Mouse (Mus musculus) cerebellum, adult 9-11 months (tissue): ENCODE results near the gene Cdk19.
"Not testable (repeated sequence)": the region's sequence is repeated elsewhere in the genome, so short reads cannot be mapped to it uniquely, and the experiment has no call there.

ENCODE experiments used
- DNase-seq: peaks from one replicate; pipeline ENCODE4 v3.0.0; 2022

The Cdk19 gene

DNA sequence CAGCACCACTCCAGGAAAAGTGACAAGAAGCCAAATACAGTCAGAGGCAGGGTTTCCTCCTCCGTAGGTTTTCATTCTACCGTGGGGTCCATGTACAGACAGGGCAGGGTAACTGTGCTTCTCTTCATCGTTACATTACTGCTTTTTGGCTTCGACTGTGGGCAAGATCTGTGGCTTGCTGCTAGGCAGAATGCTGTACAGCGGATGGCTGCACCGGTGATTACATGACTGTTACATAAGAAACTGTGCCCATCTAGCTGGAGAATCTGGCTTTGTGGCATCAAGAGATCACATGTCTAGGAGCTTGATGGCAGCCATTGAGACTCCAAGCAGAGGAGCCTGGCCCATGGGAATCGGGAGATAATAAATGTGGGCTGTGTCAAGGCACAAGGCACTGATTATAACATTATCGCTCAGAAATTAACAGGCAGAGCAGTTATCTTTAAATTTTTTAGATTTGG, 187.0 kb downstream of the Cdk19 start:
- DNase-seq, result no peak

DNA sequence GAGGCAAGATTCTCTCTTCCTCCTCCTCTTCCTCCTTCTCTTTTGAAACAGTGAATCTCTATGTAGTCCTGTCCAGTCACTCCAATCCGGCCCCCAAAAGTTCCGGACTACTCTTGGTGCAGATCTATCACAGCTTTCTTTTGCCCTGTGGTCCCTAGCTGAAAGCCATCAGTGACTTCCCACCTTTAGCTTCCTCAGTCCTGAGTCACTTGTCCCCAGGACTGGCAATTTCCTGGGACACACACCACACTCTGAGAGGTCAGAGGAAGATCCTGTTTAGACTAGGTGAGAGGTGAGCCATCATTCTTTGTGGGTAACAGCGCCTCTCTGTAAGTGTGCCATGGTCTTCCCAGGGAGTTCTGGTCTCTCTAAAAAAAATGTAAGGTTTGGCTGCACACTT, 187.6 kb downstream of the Cdk19 start:
- no peak for DNase-seq

DNA sequence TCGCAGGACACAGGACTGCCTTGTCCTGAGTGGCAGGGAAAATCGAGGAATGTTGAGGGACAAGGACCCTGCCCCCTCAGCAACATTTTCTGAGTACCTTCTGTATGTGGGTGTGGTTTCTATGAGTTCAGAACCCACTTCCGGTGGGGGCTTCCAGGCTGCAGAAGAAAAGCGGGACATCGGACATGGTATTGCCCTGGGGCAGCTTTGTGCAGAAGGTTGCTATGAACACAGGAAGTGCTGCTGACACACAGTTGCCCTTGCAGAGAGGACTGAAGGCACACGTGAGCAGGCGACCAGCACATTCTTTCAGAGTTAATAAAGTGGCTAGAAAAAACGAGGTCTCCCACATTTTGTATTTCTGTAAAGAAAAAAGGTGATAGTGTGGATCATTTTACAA, 188.2 kb downstream of the Cdk19 start:
- DNase-seq, result no peak

DNA sequence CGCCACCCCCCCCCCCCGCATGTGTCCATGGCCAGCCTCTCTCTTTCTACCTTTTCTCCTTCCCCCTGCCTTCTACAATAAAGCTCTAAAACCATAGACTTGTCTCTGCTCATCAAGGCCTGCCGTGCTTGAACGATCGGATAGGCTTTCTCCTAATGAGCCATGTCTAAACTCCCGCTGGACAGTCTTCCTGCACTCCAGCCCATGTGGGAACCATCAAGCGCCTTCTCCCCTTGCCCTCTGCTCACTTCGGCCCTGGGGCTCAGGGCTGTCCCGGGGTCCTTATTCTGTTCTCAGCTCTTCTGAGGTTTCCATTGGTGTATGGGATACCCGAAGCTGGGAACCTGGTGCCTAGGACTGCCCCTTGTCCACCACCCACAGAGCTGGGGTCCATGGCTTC, 189.3 kb downstream of the Cdk19 start:
- DNase-seq, result no peak

DNA sequence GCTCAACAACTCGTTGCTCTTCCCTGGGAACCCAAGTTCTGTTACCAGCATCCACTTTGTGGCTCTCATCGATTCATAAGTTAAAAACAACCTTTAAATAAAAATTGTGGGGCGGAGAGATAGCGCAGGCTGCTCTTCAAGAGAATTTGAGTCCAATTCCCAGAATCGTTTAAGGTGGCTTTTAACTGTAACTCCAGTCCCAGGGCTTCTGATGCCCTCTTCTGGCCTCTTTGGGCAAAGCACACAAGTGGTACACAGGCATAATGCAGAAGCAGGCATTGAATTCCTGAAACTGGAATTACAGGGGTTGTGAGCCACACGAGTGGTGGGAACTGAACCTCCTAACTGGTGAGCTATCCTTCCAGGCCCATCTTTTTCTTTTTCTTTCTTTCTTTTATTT, 190.3 kb downstream of the Cdk19 start:
- DNase-seq, result no peak

DNA sequence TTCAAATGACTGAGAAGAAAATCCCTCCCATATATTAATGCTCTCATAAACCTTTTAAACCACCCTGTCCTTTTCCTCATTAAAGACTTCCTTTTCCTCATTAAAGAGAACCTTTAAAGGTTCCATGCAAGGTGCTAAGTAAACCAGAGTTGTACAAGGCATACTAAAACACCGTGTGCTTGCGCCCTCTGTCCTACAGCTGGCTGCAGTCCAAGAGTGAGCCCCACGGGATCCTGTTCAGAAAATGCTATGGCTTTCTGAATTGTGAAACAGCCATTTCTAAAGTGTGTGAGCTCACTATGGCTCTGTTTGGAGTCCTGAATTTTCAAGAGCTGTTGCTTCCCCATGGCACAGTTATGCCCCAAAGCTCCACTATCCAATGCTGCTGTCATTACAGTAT, 191.3 kb downstream of the Cdk19 start:
- DNase-seq, result no peak

DNA sequence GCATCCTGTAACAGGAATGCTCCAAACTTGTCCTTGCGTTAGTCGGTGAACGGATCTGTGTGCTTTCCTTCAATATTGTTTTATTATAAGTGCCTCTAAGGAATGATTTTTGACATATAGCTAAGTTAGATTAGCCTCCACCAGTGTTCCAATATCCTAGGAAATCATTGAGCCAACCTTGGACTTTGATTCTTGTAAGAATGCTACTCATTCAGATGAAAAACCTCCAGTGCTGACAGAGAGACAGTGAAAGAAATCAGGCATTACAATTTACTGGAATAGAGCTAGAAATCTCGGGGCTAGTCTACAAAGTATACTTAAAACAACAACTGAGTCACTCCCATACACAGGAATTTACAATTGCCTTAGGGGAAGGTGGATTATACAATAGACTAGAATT, 193.2 kb downstream of the Cdk19 start:
- DNase-seq, result not testable (repeated sequence)
